Mouse (Mus musculus) liver, postnatal 0 days (tissue): ENCODE results near the gene Cd6.

Source experiments
- CTCF ChIP-seq: sonication (generic); IDR thresholded peaks from 2 replicates; pipeline ENCODE4 v1.5.1; 2016; ENCODE audit warnings: antibody characterized with exemption, low read depth
- EP300 ChIP-seq: IDR thresholded peaks from 2 replicates; pipeline ENCODE4 v1.6.1; 2016; ENCODE audit warnings: antibody characterized with exemption, low read depth, mild to moderate bottlenecking

DNA sequence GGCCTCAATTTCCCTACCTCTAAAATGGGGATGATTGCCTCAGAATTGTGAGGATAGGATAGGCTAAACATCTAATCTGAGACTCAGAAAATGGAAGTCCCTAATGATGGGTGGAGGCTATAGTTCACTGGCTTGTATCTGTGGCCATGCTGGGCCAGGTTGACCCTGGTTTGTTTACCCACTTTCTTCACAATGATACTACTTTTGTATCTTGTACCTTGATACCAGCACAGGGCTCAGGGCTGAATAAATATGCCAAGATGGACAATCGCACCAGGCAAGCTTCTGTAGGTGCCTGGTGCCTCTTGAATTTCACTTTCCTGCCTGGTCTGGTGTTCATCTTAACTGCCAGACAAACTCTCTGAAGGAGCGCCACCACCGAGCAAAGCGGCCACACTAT lies 7.3 kb downstream of the Cd6 start:
- TF ChIP-seq EP300: no peak
- TF ChIP-seq CTCF: no peak
